8 mouse cellular contexts compared by ENCODE assay signal in the genomic region with DNA sequence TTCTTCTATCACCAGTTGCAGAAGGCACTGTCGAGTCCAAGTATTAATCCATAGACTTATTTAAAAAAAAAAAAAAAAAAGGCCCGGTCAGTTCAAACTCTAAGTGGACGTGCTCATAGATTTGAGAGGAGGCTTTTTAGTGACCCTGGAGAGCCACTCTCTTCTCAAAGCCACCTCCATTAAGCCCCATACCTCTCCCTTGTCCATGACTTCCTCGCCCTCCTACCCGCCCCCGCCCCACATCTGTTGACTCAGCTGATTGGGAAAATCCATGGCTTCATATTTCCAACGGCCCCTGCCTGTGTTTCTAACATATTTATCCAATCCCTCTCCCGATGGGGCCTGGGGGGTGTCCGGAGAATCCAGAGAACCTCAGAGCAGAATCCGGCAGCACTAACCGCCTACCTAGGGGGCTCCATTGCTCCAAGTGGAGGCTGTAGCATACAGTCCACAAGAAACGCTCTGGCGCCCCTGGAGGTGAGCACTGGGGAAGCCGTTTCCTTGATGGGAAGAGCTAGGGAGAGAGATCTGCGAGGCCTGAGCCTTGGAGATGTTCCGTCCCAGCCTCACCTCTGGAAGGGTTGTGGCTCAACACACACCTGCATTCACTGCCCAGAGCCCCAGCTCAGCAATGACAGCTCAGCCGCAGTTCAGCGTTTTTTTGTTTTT.
DNase-seq lines count a peak whose midpoint lies in the region; ATAC-seq and TF ChIP-seq lines count a peak whose summit lies in the region.

No protein-coding gene starts in this region.

- peaks cover 6% of the 10 kb centered on the region for H3K4me1 ChIP-seq in ES-Bruce4 (ENCODE audit: control insufficient read depth, insufficient read depth, low read length)
- no peaks in the 10 kb centered on the region; the same call in 1 of the 2 replicates for H3K4me1 ChIP-seq in bone marrow, adult 2 months (ENCODE audit: control insufficient read depth, insufficient read depth, low read length)
- H3K4me1 ChIP-seq in embryonic fibroblast, embryonic 13.5 days (ENCODE audit: control insufficient read depth, insufficient read depth, low read length) = no peaks in the 10 kb centered on the region
- peaks cover 0 to 2% of the 10 kb centered on the region in 2 experiments; a peak in 1 of 4 replicates for H3K4me1 ChIP-seq in heart, embryonic 14.5 days (ENCODE audit: control insufficient read depth in 2 of 2, insufficient read depth in 2 of 2, low read length in 2 of 2)
- peaks cover 42% of the 10 kb centered on the region for H3K4me1 ChIP-seq in kidney, embryonic 15.5 days
- H3K4me1 ChIP-seq in lung, embryonic 14.5 days (ENCODE audit: insufficient read depth) = no peaks in the 10 kb centered on the region

- no peak overlapping the region for H3K4me3 ChIP-seq in ES-Bruce4 (ENCODE audit: low read depth, low read length)
- H3K4me3 ChIP-seq in bone marrow, adult 2 months (replicated peaks; ENCODE audit: control insufficient read depth, low read depth, low read length) = no peak overlapping the region
- no peak overlapping the region for H3K4me3 ChIP-seq in embryonic fibroblast, embryonic 13.5 days (ENCODE audit: insufficient read depth, low read length)
- H3K4me3 ChIP-seq in heart, embryonic 14.5 days (ENCODE audit: control insufficient read depth in 1 of 2, insufficient read depth in 1 of 2, low read depth in 1 of 2, low read length in 2 of 2) = no peak overlapping the region; a peak in 1 of 4 replicates
- peak overlapping the region; percentile 15 for H3K4me3 ChIP-seq in kidney, embryonic 15.5 days (replicated peaks)
- no peak overlapping the region for H3K4me3 ChIP-seq in lung, embryonic 14.5 days (ENCODE audit: low read depth, low read length)

- ATAC-seq in heart, embryonic 14.5 days (ENCODE audit: insufficient number of reproducible peaks, insufficient read depth, low FRiP score, low read depth) = peak; percentile 47; the same call in 1 of the 2 replicates
- ATAC-seq in kidney, embryonic 15.5 days (replicated peaks; ENCODE audit: low FRiP score) = peak; percentile 88
- ATAC-seq in lung, embryonic 14.5 days (ENCODE audit: insufficient read depth) = peak; percentile 85

- no peak for TF ChIP-seq POLR2A in ES-Bruce4 (IDR thresholded peaks at IDR 0.05; ENCODE audit: insufficient read depth, low read length)
- TF ChIP-seq POLR2A in bone marrow, adult 2 months (IDR thresholded peaks at IDR 0.05; ENCODE audit: borderline replicate concordance, control insufficient read depth, low read depth, low read length) = no peak
- no peak for TF ChIP-seq POLR2A in embryonic fibroblast, embryonic 13.5 days (IDR thresholded peaks at IDR 0.05; ENCODE audit: low read depth, low read length)

- 42% methylated on average over 18 of the region's 18 CpGs for WGBS in bone marrow, adult 2 months
- WGBS in heart, embryonic 14.5 days = 18% methylated on average over 18 of the region's 18 CpGs
- WGBS in kidney, embryonic 15.5 days = 31% methylated on average over 18 of the region's 18 CpGs
- 23% methylated on average over 18 of the region's 18 CpGs for WGBS in lung, embryonic 14.5 days

- no peak overlapping the region for H3K27ac ChIP-seq in ES-Bruce4 (ENCODE audit: insufficient read depth, low read length)
- no peak overlapping the region for H3K27ac ChIP-seq in bone marrow, adult 2 months (ENCODE audit: control insufficient read depth, insufficient read depth, low read depth, low read length, poor library complexity)
- H3K27ac ChIP-seq in embryonic fibroblast, embryonic 13.5 days (ENCODE audit: insufficient read depth, low read length) = no peak overlapping the region
- H3K27ac ChIP-seq in heart, embryonic 14.5 days (replicated peaks in 1 of 2; ENCODE audit: control insufficient read depth in 1 of 2, insufficient read depth in 1 of 2, low read depth in 2 of 2, low read length in 2 of 2) = no peak overlapping the region
- peak overlapping the region; percentile 46 for H3K27ac ChIP-seq in kidney, embryonic 15.5 days
- no peak overlapping the region for H3K27ac ChIP-seq in lung, embryonic 14.5 days (ENCODE audit: low read depth)

- H3K36me3 ChIP-seq in ES-Bruce4 (ENCODE audit: control insufficient read depth, insufficient read depth, low read length, poor library complexity, severe bottlenecking) = no peaks in the 10 kb centered on the region
- no peaks in the 10 kb centered on the region for H3K36me3 ChIP-seq in heart, embryonic 14.5 days (ENCODE audit: control insufficient read depth, insufficient read depth, low read length)
- no peaks in the 10 kb centered on the region for H3K36me3 ChIP-seq in kidney, embryonic 15.5 days
- no peaks in the 10 kb centered on the region for H3K36me3 ChIP-seq in lung, embryonic 14.5 days (ENCODE audit: insufficient read depth)

- TF ChIP-seq CTCF in ES-Bruce4 (IDR thresholded peaks at IDR 0.05; ENCODE audit: low read depth, low read length) = peak; percentile 79
- peak; percentile 48; the same call in 1 of the 2 replicates for TF ChIP-seq CTCF in bone marrow, adult 2 months (IDR thresholded peaks at IDR 0.05; ENCODE audit: control insufficient read depth, insufficient read depth, low read length)
- peak; percentile 37; the same call in 1 of the 2 replicates for TF ChIP-seq CTCF in embryonic fibroblast, embryonic 13.5 days (IDR thresholded peaks at IDR 0.05; ENCODE audit: borderline replicate concordance, insufficient read depth, low read length)
- TF ChIP-seq CTCF in lung, embryonic 14.5 days (IDR thresholded peaks at IDR 0.05; ENCODE audit: low read depth) = peak; percentile 80

- H3K9me3 ChIP-seq in ES-Bruce4 (replicated peaks; ENCODE audit: control insufficient read depth, insufficient read depth, low read length, poor library complexity, severe bottlenecking) = no peaks in the 10 kb centered on the region
- no peaks in the 10 kb centered on the region for H3K9me3 ChIP-seq in heart, embryonic 14.5 days (ENCODE audit: control insufficient read depth, low read length)
- no peaks in the 10 kb centered on the region for H3K9me3 ChIP-seq in kidney, embryonic 15.5 days (replicated peaks)
- no peaks in the 10 kb centered on the region for H3K9me3 ChIP-seq in lung, embryonic 14.5 days (ENCODE audit: low read depth, low read length)

- peak; percentile 91 for DNase-seq in lung, embryonic 14.5 days
- peak; percentile 44 for DNase-seq in ovary, adult 18-20 months (ENCODE audit: low spot score)
- peak; percentile 73 for DNase-seq in thymus, postnatal 25 days

- 0 out of 2 replicates have a peak, but pooled peaks cover 2% of the 10 kb centered on the region for H3K27me3 ChIP-seq in ES-Bruce4 (ENCODE audit: control insufficient read depth, insufficient read depth, low read length, poor library complexity, severe bottlenecking)
- H3K27me3 ChIP-seq in heart, embryonic 14.5 days (ENCODE audit: control insufficient read depth, insufficient read depth, low read length) = no peaks in the 10 kb centered on the region; the same call in 1 of the 2 replicates
- H3K27me3 ChIP-seq in kidney, embryonic 15.5 days = peaks cover 14% of the 10 kb centered on the region; the same call in 1 of the 2 replicates
- no peaks in the 10 kb centered on the region for H3K27me3 ChIP-seq in lung, embryonic 14.5 days (ENCODE audit: insufficient read depth, low read length)

- TF ChIP-seq EP300 in ES-Bruce4 (IDR thresholded peaks at IDR 0.05; ENCODE audit: insufficient read depth, low read depth, low read length) = 0 out of 2 replicates have a peak, but pooled peaks have one; percentile 29

- H3K4me2 ChIP-seq in heart, embryonic 14.5 days (ENCODE audit: low read length) = peak overlapping the region; percentile 48
- peak overlapping the region; percentile 45 for H3K4me2 ChIP-seq in kidney, embryonic 15.5 days
- peak overlapping the region; percentile 40; the same call in 1 of the 2 replicates for H3K4me2 ChIP-seq in lung, embryonic 14.5 days

- H3K9ac ChIP-seq in ES-Bruce4 (ENCODE audit: low read depth, poor library complexity, severe bottlenecking) = peak overlapping the region; percentile 10; the same call in 1 of the 2 replicates
- H3K9ac ChIP-seq in heart, embryonic 14.5 days (ENCODE audit: low read length) = no peak overlapping the region
- no peak overlapping the region for H3K9ac ChIP-seq in kidney, embryonic 15.5 days
- no peak overlapping the region for H3K9ac ChIP-seq in lung, embryonic 14.5 days
